Mouse (Mus musculus): ENCODE results near the gene Asb1.

Gene Asb1

DNA sequence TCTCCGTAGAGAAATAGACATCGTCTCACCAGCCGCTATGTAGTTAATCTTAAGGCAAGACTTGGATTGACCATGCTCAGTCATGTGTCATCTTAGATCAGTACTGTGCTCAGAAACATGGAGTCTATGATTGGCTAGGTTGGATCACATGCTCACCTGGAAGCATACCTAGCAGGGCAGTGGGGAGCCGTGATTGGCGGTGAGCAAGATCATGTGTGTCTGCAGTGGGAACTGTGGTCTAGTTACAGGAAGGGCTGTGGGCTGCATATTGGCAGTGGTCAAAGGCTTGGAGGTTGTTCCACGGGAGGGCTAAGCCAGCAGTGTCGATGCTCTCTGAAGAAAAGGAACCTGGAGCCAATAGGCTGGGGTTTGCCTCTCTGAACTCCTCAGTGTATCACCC is 66.4 kb downstream of the Asb1 start:
- DNase-seq (ENCODE audit: low spot score in 2 of 2) = no peak

DNA sequence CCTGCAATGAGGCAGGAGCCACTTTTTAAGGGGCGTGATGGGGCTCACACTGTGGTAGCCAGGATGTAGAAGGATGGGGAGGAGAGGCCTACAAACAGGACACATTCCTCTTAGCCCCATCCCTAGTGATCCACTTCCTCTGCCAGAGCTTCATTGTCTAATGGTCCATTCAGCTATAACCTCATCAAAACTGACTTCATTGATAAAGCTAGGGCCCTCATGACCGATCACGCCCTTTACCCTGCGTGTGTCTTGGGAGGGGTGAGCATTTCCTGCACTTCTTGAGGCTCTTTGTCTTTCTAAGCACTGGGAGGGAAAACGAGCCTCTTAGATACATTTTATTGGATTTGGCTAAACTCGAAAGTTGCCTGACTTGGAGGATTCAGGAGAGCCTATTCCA is 66.8 kb downstream of the Asb1 start:
- no peak for DNase-seq (ENCODE audit: low spot score in 2 of 2)

Data from natural killer cell, adult 2 months (primary cell).